Mouse (Mus musculus) heart, postnatal 0 days (tissue): ENCODE results near the gene Rfc4. TPM values are rescaled to one million over a fixed set of nuclear protein-coding genes. Genes with fewer than 3 reads are reported as not detected.

Experiments
- ATAC-seq: fragments of 200-750 bp; cut with Nextera tagmentation; 2 replicates; pipeline ENCODE4 v1.8.0; 2017; ENCODE audit warnings: low read depth, moderate number of reproducible peaks, moderate library complexity; ENCODE audit not compliant: insufficient read depth
- DNase-seq: peaks from one replicate; pipeline ENCODE4 v3.0.0-alpha.2; 2016; ENCODE audit warnings: low spot score
- H3K27ac ChIP-seq: fragments of 300-500 bp; sonication (generic); 2 replicates; pipeline ENCODE4 v1.5.1; 2014; ENCODE audit warnings: low read depth, mild to moderate bottlenecking
- H3K27me3 ChIP-seq: fragments of 300-500 bp; sonication (generic); 2 replicates; pipeline ENCODE4 v1.6.1; 2014; ENCODE audit warnings: low read length, mixed read lengths; ENCODE audit not compliant: control insufficient read depth, insufficient read depth
- H3K36me3 ChIP-seq: fragments of 300-500 bp; sonication (generic); replicated peaks from 2 replicates; pipeline ENCODE4 v1.6.1; 2014; ENCODE audit warnings: low read length, mixed read lengths; ENCODE audit not compliant: control insufficient read depth, insufficient read depth
- H3K4me1 ChIP-seq: fragments of 300-500 bp; sonication (generic); 2 replicates; pipeline ENCODE4 v1.6.1; 2014; ENCODE audit warnings: antibody characterized with exemption; ENCODE audit not compliant: control insufficient read depth, insufficient read depth
- H3K4me2 ChIP-seq: fragments of 300-500 bp; sonication (generic); 2 replicates; pipeline ENCODE4 v1.6.1; 2014; ENCODE audit warnings: low read depth, mild to moderate bottlenecking, low read length, moderate library complexity
- H3K4me3 ChIP-seq: fragments of 300-500 bp; sonication (generic); 2 replicates; pipeline ENCODE4 v1.5.1; 2014; ENCODE audit warnings: low read depth, low read length
- H3K9ac ChIP-seq: fragments of 300-500 bp; sonication (generic); replicated peaks from 2 replicates; pipeline ENCODE4 v1.6.1; 2014; ENCODE audit warnings: low read depth, low read length, mixed read lengths
- H3K9me3 ChIP-seq: fragments of 300-500 bp; sonication (generic); replicated peaks from 2 replicates; pipeline ENCODE4 v1.6.1; 2016; ENCODE audit warnings: low read length; ENCODE audit not compliant: control insufficient read depth
- CTCF ChIP-seq: IDR thresholded peaks from 2 replicates; pipeline ENCODE4 v1.5.1; 2016; ENCODE audit warnings: antibody characterized with exemption, control low read depth, low read depth
- EP300 ChIP-seq: IDR thresholded peaks from 2 replicates; pipeline ENCODE4 v1.6.1; 2016; ENCODE audit warnings: antibody characterized with exemption, low read depth
- WGBS: fragments of 180-500 bp; shearing (Covaris S2); extraction: QIAGEN DNeasy Blood & Tissue Kit; methylation state at CpG from one replicate; pipeline ENCODE4 v1.1.7; 2014; 5-methylcytosine and 5-hydroxymethylcytosine counted together
- polyA plus RNA-seq: library from polyadenylated mRNA; unstranded; fragments of >200 nt; fragmentation: Nextera tagmentation; extraction: Ambion mirVana; gene quantifications from 2 replicates; pipeline ENCODE4 v1.2.1, GENCODE M21; 2015
- total RNA-seq: library from RNA; depleted of rRNA; stranded (reverse); fragments of >200 nt; gene quantifications from 2 replicates; pipeline ENCODE4 v1.2.3, GENCODE M21; 2014; ENCODE audit warnings: low replicate concordance

Gene Rfc4
- total and polyA plus RNA-seq, 2 experiments from 2014 or later: 16.8 to 38.1 TPM

- peaks cover 38% of the 10 kb centered on the region for H3K36me3 ChIP-seq
- peaks cover 22% of the 10 kb centered on the region for H3K4me1 ChIP-seq
- peak; percentile 86 for ATAC-seq
- peak; percentile 58; the same call in 1 of the 2 replicates for TF ChIP-seq EP300
- peak; percentile 4; the same call in 1 of the 2 replicates for TF ChIP-seq CTCF
- no peaks in the 10 kb centered on the region for H3K9me3 ChIP-seq
- peak within 1 kb of the TSS; percentile 100 for H3K9ac ChIP-seq
- H3K27me3 ChIP-seq: no peaks in the 10 kb centered on the region
- peak; percentile 88 for DNase-seq
- H3K4me2 ChIP-seq: peak within 1 kb of the TSS; percentile 84
- under 1% methylated on average over 71 of the region's 71 CpGs for WGBS
- peak within 1 kb of the TSS; percentile 99 for H3K27ac ChIP-seq
- peak within 1 kb of the TSS; percentile 95 for H3K4me3 ChIP-seq
Observed at GRCm38 (mm10) chr16:23107231-23107942, 20.1 kb downstream of the Rfc4 start, which contains the start of gene Eif4a2. Eif4a2 (plus strand) TSS chr16:23107444.

DNA sequence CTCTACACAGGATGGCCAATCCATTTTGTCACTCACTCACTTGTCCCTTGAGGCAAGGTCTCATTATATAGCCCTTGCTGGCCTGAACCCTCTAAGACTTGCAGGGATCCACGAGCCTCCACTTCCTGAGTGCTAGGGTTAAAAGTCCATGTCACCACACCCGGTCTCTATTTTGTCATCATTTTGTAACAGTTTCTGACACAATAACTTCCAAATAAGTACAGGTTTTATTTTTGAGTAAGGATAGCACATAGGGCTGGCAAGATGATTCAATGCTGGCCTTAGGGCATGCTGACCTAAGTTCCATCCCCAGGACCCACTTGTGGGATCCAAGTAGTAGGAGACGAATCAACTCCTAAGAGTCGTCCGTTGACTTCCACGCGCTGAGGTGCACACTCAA lies 21.4 kb downstream of the Rfc4 start:
- no peak overlapping the region for H3K4me3 ChIP-seq
- no peaks in the 10 kb centered on the region for H3K9me3 ChIP-seq
- no peak for DNase-seq
- H3K9ac ChIP-seq: no peak overlapping the region
- 76% methylated on average over 7 of the region's 7 CpGs for WGBS
- peaks cover 25% of the 10 kb centered on the region for H3K36me3 ChIP-seq
- peaks cover 25% of the 10 kb centered on the region for H3K4me1 ChIP-seq
- TF ChIP-seq EP300 (no peak), CTCF (no peak)
- no peak overlapping the region for H3K4me2 ChIP-seq
- no peaks in the 10 kb centered on the region for H3K27me3 ChIP-seq
- H3K27ac ChIP-seq: no peak overlapping the region
- ATAC-seq: no peak

DNA sequence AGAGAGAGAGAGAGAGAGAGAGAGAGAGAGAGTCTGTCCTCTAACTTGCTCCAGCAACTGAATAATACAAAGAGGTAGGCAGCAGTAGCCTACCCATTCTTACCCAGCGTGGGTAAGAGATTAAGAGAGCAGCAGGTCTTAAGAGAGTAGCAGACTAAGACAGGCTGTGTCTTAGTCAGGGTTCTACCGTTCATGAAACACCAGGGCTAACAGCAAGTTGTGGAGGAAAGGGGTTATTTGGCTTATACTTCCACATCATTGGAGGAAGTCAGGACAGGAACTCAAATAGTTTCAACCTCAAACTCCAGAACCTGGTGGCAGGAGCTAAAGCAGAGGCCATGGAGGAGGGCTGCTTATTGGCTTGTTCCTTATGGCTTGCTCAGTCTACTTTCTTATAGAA lies 23.7 kb downstream of the Rfc4 start:
- Histone ChIP-seq H3K4me1 (peaks cover 25% of the 10 kb centered on the region), H3K9ac (no peak overlapping the region), H3K4me3 (no peak overlapping the region), H3K4me2 (no peak overlapping the region), H3K9me3 (no peaks in the 10 kb centered on the region), H3K36me3 (peaks cover 3% of the 10 kb centered on the region; the same call in 1 of the 2 replicates), H3K27me3 (no peaks in the 10 kb centered on the region), H3K27ac (no peak overlapping the region)
- 77% methylated on average over 2 of the region's 2 CpGs for WGBS
- TF ChIP-seq EP300: no peak
- no peak for TF ChIP-seq CTCF
- ATAC-seq: no peak
- DNase-seq: no peak

- H3K4me1 ChIP-seq: peaks cover 25% of the 10 kb centered on the region
- peak overlapping the region; percentile 45 for H3K4me3 ChIP-seq
- H3K36me3 ChIP-seq: no peaks in the 10 kb centered on the region
- H3K27me3 ChIP-seq: no peaks in the 10 kb centered on the region
- peak overlapping the region; percentile 50 for H3K27ac ChIP-seq
- peak overlapping the region; percentile 63 for H3K4me2 ChIP-seq
- WGBS: 29% methylated on average over 17 of the region's 17 CpGs
- DNase-seq (no peak), ATAC-seq (no peak)
- peak overlapping the region; percentile 54 for H3K9ac ChIP-seq
- H3K9me3 ChIP-seq: no peaks in the 10 kb centered on the region
- no peak for TF ChIP-seq CTCF
- TF ChIP-seq EP300: no peak
Observed at GRCm38 (mm10) chr16:23103038-23103745, 24.3 kb downstream of the Rfc4 start.

GRCm38 (mm10) chr16:23102340-23103037 lies 25.0 kb downstream of the Rfc4 start:
- H3K4me2 ChIP-seq: peak overlapping the region; percentile 63
- peaks cover 25% of the 10 kb centered on the region for H3K4me1 ChIP-seq
- TF ChIP-seq CTCF (no peak), EP300 (no peak)
- DNase-seq (no peak), ATAC-seq (no peak)
- H3K36me3 ChIP-seq: no peaks in the 10 kb centered on the region
- WGBS: 7% methylated on average over 15 of the region's 15 CpGs
- peak overlapping the region; percentile 54 for H3K9ac ChIP-seq
- H3K27ac ChIP-seq: peak overlapping the region; percentile 50
- H3K9me3 ChIP-seq: no peaks in the 10 kb centered on the region
- peak overlapping the region; percentile 45 for H3K4me3 ChIP-seq
- no peaks in the 10 kb centered on the region for H3K27me3 ChIP-seq
